In the genomic region with DNA sequence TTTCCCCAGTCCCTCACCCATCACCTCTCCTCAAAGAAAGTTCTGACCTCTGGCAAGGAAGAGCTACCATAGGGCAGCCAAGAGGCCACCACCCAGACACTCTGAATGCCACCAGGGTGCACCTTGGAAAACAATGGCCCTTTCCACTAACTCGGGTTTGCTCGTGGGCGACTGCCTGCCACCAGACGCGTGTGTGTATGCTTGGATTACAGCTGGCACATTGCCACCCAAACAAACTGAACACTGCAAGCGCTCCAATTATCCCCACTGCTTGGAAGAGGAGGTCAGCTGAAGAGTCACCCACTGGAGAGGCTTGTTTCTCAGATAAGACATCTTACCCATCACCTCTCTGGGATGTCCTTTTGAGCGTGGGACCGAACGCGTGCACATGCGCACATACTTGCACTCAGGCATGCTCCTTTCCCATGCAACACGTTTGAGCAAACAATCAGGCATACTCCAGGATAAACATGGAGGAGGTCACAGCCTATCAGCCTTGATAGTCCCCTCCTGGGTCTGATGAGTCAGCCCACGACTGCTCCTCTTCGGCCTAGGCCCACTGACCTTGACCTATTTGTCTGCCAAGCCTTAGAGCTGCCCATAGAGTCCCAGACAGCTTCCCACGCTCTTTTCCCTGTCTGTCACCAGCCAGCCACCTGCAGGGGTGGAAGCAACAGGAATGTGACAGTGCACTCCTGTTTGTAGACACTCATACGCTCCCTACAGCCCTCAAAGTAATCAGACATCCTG, we compare ENCODE assay signal across 19 mouse cellular contexts.
DNase-seq lines count a peak whose midpoint lies in the region; ATAC-seq lines count a peak whose summit lies in the region.
"Had no signal": no experiment of that assay in that cellular context is flagged by ENCODE, and none has a peak within 500 bp of the region (broad histone marks: within the 10 kb centered on the region; RNA-seq: fewer than 3 reads in every experiment).

No protein-coding gene starts in this region.

- H3K27ac ChIP-seq in forebrain, embryonic 14.5 days (ENCODE audit: low read depth, low read length) = no peak overlapping the region
- no peak overlapping the region for H3K27ac ChIP-seq in forebrain, embryonic 11.5 days (ENCODE audit: low read depth, low read length)
- 0 out of 2 replicates have a peak overlapping the region, but pooled peaks have one; percentile 9 for H3K27ac ChIP-seq in midbrain, embryonic 10.5 days (replicated peaks)
- H3K27ac ChIP-seq in midbrain, embryonic 15.5 days = no peak overlapping the region
- H3K27ac ChIP-seq: embryonic facial prominence, embryonic 13.5 days; kidney, postnatal 0 days; limb, embryonic 15.5 days; liver, embryonic 15.5 days; neural tube, embryonic 15.5 days had no signal

- H3K4me2 ChIP-seq in forebrain, embryonic 14.5 days (ENCODE audit: low read length) = no peak overlapping the region
- no peak overlapping the region for H3K4me2 ChIP-seq in forebrain, embryonic 11.5 days (ENCODE audit: low read depth, low read length, severe bottlenecking)
- H3K4me2 ChIP-seq in midbrain, embryonic 15.5 days = no peak overlapping the region
- H3K4me2 ChIP-seq: embryonic facial prominence, embryonic 13.5 days; limb, embryonic 15.5 days; liver, embryonic 15.5 days; neural tube, embryonic 15.5 days had no signal

- no peak overlapping the region for H3K9ac ChIP-seq in forebrain, embryonic 14.5 days (ENCODE audit: low read length)
- no peak overlapping the region for H3K9ac ChIP-seq in forebrain, embryonic 11.5 days (ENCODE audit: low read length)
- no peak overlapping the region for H3K9ac ChIP-seq in midbrain, embryonic 15.5 days
- H3K9ac ChIP-seq: embryonic facial prominence, embryonic 13.5 days; limb, embryonic 15.5 days; liver, embryonic 15.5 days; neural tube, embryonic 15.5 days had no signal

- H3K4me1 ChIP-seq in forebrain, embryonic 14.5 days (ENCODE audit: control insufficient read depth, insufficient read depth, low read length) = peaks cover 10% of the 10 kb centered on the region
- no peaks in the 10 kb centered on the region; the same call in 1 of the 2 replicates for H3K4me1 ChIP-seq in forebrain, embryonic 11.5 days (replicated peaks; ENCODE audit: control insufficient read depth, insufficient read depth, low read length)
- H3K4me1 ChIP-seq in midbrain, embryonic 10.5 days = peaks cover 15% of the 10 kb centered on the region
- H3K4me1 ChIP-seq in midbrain, embryonic 15.5 days = 0 out of 2 replicates have a peak, but pooled peaks cover 5% of the 10 kb centered on the region
- H3K4me1 ChIP-seq: limb, embryonic 15.5 days; liver, embryonic 15.5 days had no signal

- WGBS in forebrain, embryonic 14.5 days = 53% methylated on average over 16 of the region's 16 CpGs
- WGBS in forebrain, embryonic 11.5 days = 77% methylated on average over 16 of the region's 16 CpGs
- WGBS in midbrain, embryonic 10.5 days = 87% methylated on average over 16 of the region's 16 CpGs
- 62% methylated on average over 16 of the region's 16 CpGs for WGBS in midbrain, embryonic 15.5 days

- DNase-seq in adrenal gland, adult (ENCODE audit: inconsistent age in 2 of 2, low spot score in 1 of 2) = peak; percentile 66 to 80
- DNase-seq in adrenal gland, postnatal 25 days = no peak
- peak; percentile 70 for DNase-seq in forebrain, embryonic 14.5 days (ENCODE audit: low spot score)
- no peak for DNase-seq in forebrain, embryonic 11.5 days (ENCODE audit: low spot score)
- no peak for DNase-seq in midbrain, embryonic 10.5 days (ENCODE audit: low spot score)
- DNase-seq in adrenal gland, postnatal 10 days = peak; percentile 24
- DNase-seq in layer of hippocampus, adult 8-10 months (ENCODE audit: low spot score in 2 of 2) = no peak
- DNase-seq: cerebellum, adult 9-10 months; gastrocnemius, postnatal 25 days; kidney, adult 11 months; layer of hippocampus, postnatal 36 days; lung, postnatal 10 days had no signal

- no peak overlapping the region for H3K4me3 ChIP-seq in forebrain, embryonic 14.5 days (ENCODE audit: low read depth, low read length)
- no peak overlapping the region for H3K4me3 ChIP-seq in forebrain, embryonic 11.5 days (ENCODE audit: low read depth, low read length)
- H3K4me3 ChIP-seq in midbrain, embryonic 10.5 days = no peak overlapping the region
- no peak overlapping the region for H3K4me3 ChIP-seq in midbrain, embryonic 15.5 days
- H3K4me3 ChIP-seq: embryonic facial prominence, embryonic 13.5 days; limb, embryonic 15.5 days; liver, embryonic 15.5 days; neural tube, embryonic 15.5 days had no signal

- no peak for ATAC-seq in forebrain, embryonic 14.5 days
- ATAC-seq in forebrain, embryonic 11.5 days (replicated peaks; ENCODE audit: low FRiP score) = no peak
- ATAC-seq in midbrain, embryonic 15.5 days (replicated peaks) = no peak
- ATAC-seq: midbrain, embryonic 16.5 days had no signal

- H3K27me3 ChIP-seq in forebrain, embryonic 14.5 days (replicated peaks; ENCODE audit: control insufficient read depth, insufficient read depth, low read length) = no peaks in the 10 kb centered on the region
- no peaks in the 10 kb centered on the region for H3K27me3 ChIP-seq in forebrain, embryonic 11.5 days (ENCODE audit: control insufficient read depth, insufficient read depth, low read length)
- no peaks in the 10 kb centered on the region for H3K27me3 ChIP-seq in midbrain, embryonic 10.5 days (ENCODE audit: low read depth, poor library complexity, severe bottlenecking)
- H3K27me3 ChIP-seq in midbrain, embryonic 15.5 days (replicated peaks) = 0 out of 2 replicates have a peak, but pooled peaks cover 5% of the 10 kb centered on the region
- H3K27me3 ChIP-seq: embryonic facial prominence, embryonic 13.5 days; limb, embryonic 15.5 days; liver, embryonic 15.5 days; neural tube, embryonic 15.5 days had no signal

- no peaks in the 10 kb centered on the region for H3K36me3 ChIP-seq in forebrain, embryonic 14.5 days (ENCODE audit: control insufficient read depth, insufficient read depth, low read length)
- H3K36me3 ChIP-seq in forebrain, embryonic 11.5 days (ENCODE audit: control insufficient read depth, insufficient read depth, low read length) = no peaks in the 10 kb centered on the region
- no peaks in the 10 kb centered on the region for H3K36me3 ChIP-seq in midbrain, embryonic 10.5 days
- no peaks in the 10 kb centered on the region for H3K36me3 ChIP-seq in midbrain, embryonic 15.5 days (replicated peaks)
- H3K36me3 ChIP-seq: embryonic facial prominence, embryonic 13.5 days; limb, embryonic 15.5 days; liver, embryonic 15.5 days; neural tube, embryonic 15.5 days had no signal

- no peaks in the 10 kb centered on the region for H3K9me3 ChIP-seq in forebrain, embryonic 14.5 days (replicated peaks; ENCODE audit: control insufficient read depth, low read length)
- H3K9me3 ChIP-seq in forebrain, embryonic 11.5 days (ENCODE audit: control insufficient read depth, low read length) = no peaks in the 10 kb centered on the region
- no peaks in the 10 kb centered on the region for H3K9me3 ChIP-seq in midbrain, embryonic 10.5 days (replicated peaks)
- H3K9me3 ChIP-seq in midbrain, embryonic 15.5 days = no peaks in the 10 kb centered on the region
- H3K9me3 ChIP-seq: embryonic facial prominence, embryonic 13.5 days; limb, embryonic 15.5 days; liver, embryonic 15.5 days; neural tube, embryonic 15.5 days had no signal

Comparison
In these comparisons a context has a peak if more than half of its experiments do, and no peak if none do; other contexts are left out.
1. DNase-seq: peak in adrenal gland, adult (2 of 2), forebrain, embryonic 14.5 days (single experiment) and adrenal gland, postnatal 10 days (single experiment); none in adrenal gland, postnatal 25 days (single experiment), forebrain, embryonic 11.5 days (single experiment), midbrain, embryonic 10.5 days (single experiment) and layer of hippocampus, adult 8-10 months (0 of 2).